Mouse (Mus musculus): ENCODE data around the gene Bsdc1.

GRCm38 (mm10) chr4:129508834-129509600 lies 47.6 kb downstream of the Bsdc1 start:
- no peak for TF ChIP-seq CTCF (IDR thresholded peaks at IDR 0.05; ENCODE audit: low read depth)
- TF ChIP-seq EP300 (IDR thresholded peaks at IDR 0.05; ENCODE audit: low read depth) = no peak

All from heart, postnatal 0 days (tissue).